Mouse (Mus musculus): ENCODE data around the gene Mettl9. TPM values are rescaled to one million over a fixed set of nuclear protein-coding genes. Genes with fewer than 3 reads are reported as not detected.

Gene Mettl9
- total and polyA plus RNA-seq, 2 experiments from 2014 or later, result 63.8 to 140 TPM

- no peak for ATAC-seq (ENCODE audit: low FRiP score)
- H3K27me3 ChIP-seq (ENCODE audit: insufficient read depth, low read length), result no peaks in the 10 kb centered on the region
- H3K36me3 ChIP-seq (ENCODE audit: insufficient read depth, low read length), result peaks cover 10% of the 10 kb centered on the region
- H3K27ac ChIP-seq (ENCODE audit: low read depth, low read length), result no peak overlapping the region
- no peak overlapping the region for H3K4me2 ChIP-seq (ENCODE audit: low read depth, low read length, poor library complexity, severe bottlenecking)
- no peaks in the 10 kb centered on the region for H3K4me1 ChIP-seq (ENCODE audit: insufficient read depth, low read length)
- no peak overlapping the region for H3K9ac ChIP-seq (replicated peaks; ENCODE audit: low read length, poor library complexity, severe bottlenecking)
- H3K4me3 ChIP-seq (ENCODE audit: low read depth, low read length), result no peak overlapping the region
- no peak for DNase-seq (ENCODE audit: low spot score)
- TF ChIP-seq CTCF (IDR thresholded peaks at IDR 0.05), result no peak
- 86% methylated on average over 6 of the region's 6 CpGs for WGBS
- no peaks in the 10 kb centered on the region for H3K9me3 ChIP-seq (ENCODE audit: low read length)
These were observed 40.7 kb downstream of the Mettl9 start for GRCm38 (mm10) chr7:121074801-121075400.

- no peaks in the 10 kb centered on the region for H3K4me1 ChIP-seq (ENCODE audit: insufficient read depth, low read length)
- H3K36me3 ChIP-seq (ENCODE audit: insufficient read depth, low read length), result peaks cover 7% of the 10 kb centered on the region
- no peak overlapping the region for H3K9ac ChIP-seq (replicated peaks; ENCODE audit: low read length, poor library complexity, severe bottlenecking)
- no peak overlapping the region for H3K4me2 ChIP-seq (ENCODE audit: low read depth, low read length, poor library complexity, severe bottlenecking)
- DNase-seq (ENCODE audit: low spot score) (no peak), ATAC-seq (ENCODE audit: low FRiP score) (no peak)
- no peaks in the 10 kb centered on the region for H3K27me3 ChIP-seq (ENCODE audit: insufficient read depth, low read length)
- no peak for TF ChIP-seq CTCF (IDR thresholded peaks at IDR 0.05)
- no peak overlapping the region for H3K27ac ChIP-seq (ENCODE audit: low read depth, low read length)
- H3K4me3 ChIP-seq (ENCODE audit: low read depth, low read length), result no peak overlapping the region
- H3K9me3 ChIP-seq (ENCODE audit: low read length), result no peaks in the 10 kb centered on the region
- 90% methylated on average over 5 of the region's 5 CpGs for WGBS
These were observed 41.2 kb downstream of the Mettl9 start for GRCm38 (mm10) chr7:121075416-121075815.

GRCm38 (mm10) chr7:121077311-121077710, 43.1 kb downstream of the Mettl9 start:
- ATAC-seq (ENCODE audit: low FRiP score) (no peak), DNase-seq (ENCODE audit: low spot score) (no peak)
- H3K36me3 ChIP-seq (ENCODE audit: insufficient read depth, low read length), result no peaks in the 10 kb centered on the region
- H3K4me1 ChIP-seq (ENCODE audit: insufficient read depth, low read length), result no peaks in the 10 kb centered on the region
- H3K27ac ChIP-seq (ENCODE audit: low read depth, low read length), result no peak overlapping the region
- H3K27me3 ChIP-seq (ENCODE audit: insufficient read depth, low read length), result no peaks in the 10 kb centered on the region
- H3K4me2 ChIP-seq (ENCODE audit: low read depth, low read length, poor library complexity, severe bottlenecking), result no peak overlapping the region
- H3K9me3 ChIP-seq (ENCODE audit: low read length), result no peaks in the 10 kb centered on the region
- no peak overlapping the region for H3K4me3 ChIP-seq (ENCODE audit: low read depth, low read length)
- 89% methylated on average over 6 of the region's 6 CpGs for WGBS
- no peak for TF ChIP-seq CTCF (IDR thresholded peaks at IDR 0.05)
- no peak overlapping the region for H3K9ac ChIP-seq (replicated peaks; ENCODE audit: low read length, poor library complexity, severe bottlenecking)

- Histone ChIP-seq H3K4me3 (ENCODE audit: low read depth, low read length) (no peak overlapping the region), H3K9ac (replicated peaks; ENCODE audit: low read length, poor library complexity, severe bottlenecking) (no peak overlapping the region), H3K27ac (ENCODE audit: low read depth, low read length) (no peak overlapping the region), H3K27me3 (ENCODE audit: insufficient read depth, low read length) (no peaks in the 10 kb centered on the region), H3K36me3 (ENCODE audit: insufficient read depth, low read length) (no peaks in the 10 kb centered on the region), H3K9me3 (ENCODE audit: low read length) (no peaks in the 10 kb centered on the region), H3K4me2 (ENCODE audit: low read depth, low read length, poor library complexity, severe bottlenecking) (no peak overlapping the region), H3K4me1 (ENCODE audit: insufficient read depth, low read length) (no peaks in the 10 kb centered on the region)
- TF ChIP-seq CTCF (IDR thresholded peaks at IDR 0.05), result peak; percentile 91
- DNase-seq (ENCODE audit: low spot score), result peak; percentile 88
- ATAC-seq (ENCODE audit: low FRiP score), result peak; percentile 78; the same call in 1 of the 2 replicates
- 11% methylated on average over 5 of the region's 5 CpGs for WGBS
These were observed 43.6 kb downstream of the Mettl9 start for GRCm38 (mm10) chr7:121077829-121078228.

GRCm38 (mm10) chr7:121081350-121081749, 47.1 kb downstream of the Mettl9 start, which contains the start of gene Otoa:
Otoa (plus strand) TSS chr7:121081650.
- Histone ChIP-seq H3K9me3 (ENCODE audit: low read length) (no peaks in the 10 kb centered on the region), H3K27ac (ENCODE audit: low read depth, low read length) (no peak within 1 kb of the TSS), H3K4me1 (ENCODE audit: insufficient read depth, low read length) (no peaks in the 10 kb centered on the region), H3K27me3 (ENCODE audit: insufficient read depth, low read length) (no peaks in the 10 kb centered on the region), H3K36me3 (ENCODE audit: insufficient read depth, low read length) (no peaks in the 10 kb centered on the region), H3K4me3 (ENCODE audit: low read depth, low read length) (no peak within 1 kb of the TSS), H3K4me2 (ENCODE audit: low read depth, low read length, poor library complexity, severe bottlenecking) (no peak within 1 kb of the TSS), H3K9ac (replicated peaks; ENCODE audit: low read length, poor library complexity, severe bottlenecking) (no peak within 1 kb of the TSS)
- 94% methylated on average over 4 of the region's 4 CpGs for WGBS
- no peak for TF ChIP-seq CTCF (IDR thresholded peaks at IDR 0.05)
- DNase-seq (ENCODE audit: low spot score), result no peak
- no peak for ATAC-seq (ENCODE audit: low FRiP score)

- Histone ChIP-seq H3K4me1 (ENCODE audit: insufficient read depth, low read length) (no peaks in the 10 kb centered on the region), H3K27me3 (ENCODE audit: insufficient read depth, low read length) (no peaks in the 10 kb centered on the region), H3K9ac (replicated peaks; ENCODE audit: low read length, poor library complexity, severe bottlenecking) (no peak overlapping the region), H3K4me3 (ENCODE audit: low read depth, low read length) (no peak overlapping the region), H3K9me3 (ENCODE audit: low read length) (no peaks in the 10 kb centered on the region), H3K4me2 (ENCODE audit: low read depth, low read length, poor library complexity, severe bottlenecking) (no peak overlapping the region), H3K27ac (ENCODE audit: low read depth, low read length) (no peak overlapping the region), H3K36me3 (ENCODE audit: insufficient read depth, low read length) (no peaks in the 10 kb centered on the region)
- DNase-seq (ENCODE audit: low spot score) (no peak), ATAC-seq (ENCODE audit: low FRiP score) (no peak)
- no peak for TF ChIP-seq CTCF (IDR thresholded peaks at IDR 0.05)
- WGBS, result 88% methylated on average over 2 of the region's 2 CpGs
These were observed 47.6 kb downstream of the Mettl9 start for GRCm38 (mm10) chr7:121081816-121082215.
